Mouse (Mus musculus) ES-Bruce4 (cell line): ENCODE data around the gene Atp8a2.

Experiments used
- CTCF ChIP-seq: IDR thresholded peaks from one replicate; pipeline ENCODE4 v1.8.1; 2011; ENCODE audit warnings: low read depth, low read length
- EP300 ChIP-seq: IDR thresholded peaks from 2 replicates; pipeline ENCODE4 v1.6.1; 2011; ENCODE audit warnings: low read depth, low read length; ENCODE audit not compliant: insufficient read depth
- POLR2A ChIP-seq: IDR thresholded peaks from one replicate; pipeline ENCODE4 v1.8.1; 2011; ENCODE audit warnings: low read length; ENCODE audit not compliant: insufficient read depth

GRCm38 (mm10) chr14:60061023-60061422 lies 136.0 kb downstream of the Atp8a2 start:
- TF ChIP-seq CTCF (no peak), EP300 (no peak), POLR2A (no peak)
